Mouse (Mus musculus): ENCODE measurements around the gene Ncapg2.
A peak's percentile ranks its signal among the peaks of the same experiment; 100 is the strongest.

Ncapg2 gene

GRCm38 (mm10) chr12:116442184-116442583 is 37.0 kb downstream of the Ncapg2 start:
- no peak for DNase-seq (ENCODE audit: low read depth in 2 of 2, low spot score in 2 of 2)

DNA sequence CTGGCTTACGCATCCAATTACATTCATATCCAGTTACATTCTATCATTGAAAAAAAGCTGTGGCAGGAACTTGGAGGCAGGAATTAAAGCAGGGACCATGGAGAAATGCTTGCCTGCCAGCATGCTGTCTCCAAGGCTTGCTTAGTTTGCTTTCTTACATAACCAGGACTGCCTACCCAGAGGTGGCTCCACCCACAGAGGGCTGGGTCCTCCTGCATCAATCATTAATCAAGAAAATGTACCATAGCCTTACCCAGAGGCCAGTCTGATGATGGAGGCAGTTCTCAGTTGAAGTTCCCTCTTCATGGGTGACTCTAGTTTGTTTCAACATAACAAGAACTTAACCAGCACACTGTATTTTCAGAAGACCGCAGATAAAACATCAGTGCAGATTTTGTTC is 44.3 kb downstream of the Ncapg2 start:
- DNase-seq (ENCODE audit: low read depth in 2 of 2, low spot score in 2 of 2) = no peak

DNA sequence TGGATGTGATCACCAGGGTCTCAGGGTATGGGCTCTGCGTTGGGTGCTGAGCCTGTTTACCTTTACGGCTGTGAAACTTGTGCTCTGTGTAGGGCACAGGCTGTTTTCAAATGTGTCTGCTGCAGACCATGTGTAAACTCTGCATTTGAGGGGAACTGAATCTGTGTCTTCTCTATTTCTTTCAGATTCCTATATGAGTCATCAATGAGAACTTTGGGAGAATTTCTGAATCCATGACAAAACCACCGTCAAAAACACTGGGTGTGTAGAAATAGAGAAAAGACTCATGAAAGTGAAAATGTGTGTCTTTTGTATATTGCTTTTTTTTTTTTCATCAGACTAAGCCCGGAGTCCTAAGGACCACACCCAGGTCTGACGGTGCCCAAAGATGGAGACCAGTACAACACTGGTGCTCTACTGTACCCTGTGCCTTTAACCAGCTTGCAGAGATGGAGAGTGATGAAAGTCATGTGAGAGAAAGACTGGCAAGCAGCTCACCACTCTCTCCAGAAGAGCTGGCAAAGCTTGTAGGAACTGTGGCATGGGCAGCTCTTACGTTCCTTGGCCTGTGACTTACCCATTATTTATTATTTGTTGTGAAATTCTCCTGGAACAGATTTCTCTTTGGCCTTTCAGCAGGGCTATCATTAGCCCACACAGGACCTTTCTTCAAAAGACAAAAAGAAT is 55.3 kb downstream of the Ncapg2 start:
- no peak for DNase-seq (ENCODE audit: low read depth in 2 of 2, low spot score in 2 of 2)

DNA sequence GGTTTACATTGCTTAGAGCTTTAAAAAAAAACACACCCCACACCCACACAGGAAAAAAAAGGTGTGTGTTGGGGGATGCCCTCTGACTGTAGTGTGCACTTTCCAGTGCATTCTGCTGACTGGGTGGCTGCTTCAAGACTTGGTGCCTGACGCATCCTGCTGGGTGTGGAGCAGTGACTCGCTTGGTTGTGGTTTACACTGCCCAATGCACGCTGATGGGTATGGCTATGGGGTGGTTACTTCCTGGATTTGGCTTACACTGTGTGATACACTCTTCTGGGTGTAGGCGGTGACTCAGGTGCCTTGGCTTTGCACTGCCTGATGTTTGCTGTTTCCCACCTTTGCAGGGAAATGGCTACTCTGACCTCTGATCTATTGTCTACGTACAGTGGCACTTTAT is 61.8 kb downstream of the Ncapg2 start:
- peak; percentile 41 to 44 for DNase-seq (ENCODE audit: low read depth in 2 of 2, low spot score in 2 of 2)

- no peak for DNase-seq (ENCODE audit: low read depth in 2 of 2, low spot score in 2 of 2)
Observed at GRCm38 (mm10) chr12:116468348-116468747, 63.1 kb downstream of the Ncapg2 start.

DNA sequence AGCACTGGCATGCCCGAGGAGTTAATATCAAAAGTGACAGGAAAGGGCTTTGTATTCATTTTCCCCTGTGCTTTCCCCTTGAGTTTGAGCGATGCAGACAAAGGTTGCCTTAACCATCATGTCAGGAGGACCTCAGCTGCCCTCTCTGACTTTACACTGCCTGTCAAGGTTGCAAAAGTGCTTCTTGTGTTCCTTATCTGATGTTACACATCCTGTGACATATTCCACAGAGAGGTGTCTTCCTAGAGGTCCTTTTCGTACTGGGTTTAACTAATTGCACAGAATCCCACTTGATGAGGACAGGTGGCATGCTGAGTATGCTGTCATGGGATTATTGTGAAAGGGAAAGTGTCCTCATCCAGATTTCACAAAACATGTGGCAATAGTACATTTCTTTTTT is 63.9 kb downstream of the Ncapg2 start:
- DNase-seq (ENCODE audit: low read depth in 2 of 2, low spot score in 2 of 2) = no peak

GRCm38 (mm10) chr12:116473264-116473663 is 68.1 kb downstream of the Ncapg2 start:
- no peak for DNase-seq (ENCODE audit: low read depth in 2 of 2, low spot score in 2 of 2)

GRCm38 (mm10) chr12:116473761-116474160 is 68.6 kb downstream of the Ncapg2 start:
- DNase-seq (ENCODE audit: low read depth in 2 of 2, low spot score in 2 of 2) = no peak

- no peak for DNase-seq (ENCODE audit: low read depth in 2 of 2, low spot score in 2 of 2)
Observed at GRCm38 (mm10) chr12:116474676-116475075, 69.5 kb downstream of the Ncapg2 start.

- DNase-seq (ENCODE audit: low read depth in 2 of 2, low spot score in 2 of 2) = no peak
Observed at GRCm38 (mm10) chr12:116478771-116479170, 73.6 kb downstream of the Ncapg2 start.

GRCm38 (mm10) chr12:116481921-116482320 is 76.7 kb downstream of the Ncapg2 start:
- DNase-seq (ENCODE audit: low read depth in 2 of 2, low spot score in 2 of 2) = no peak

DNA sequence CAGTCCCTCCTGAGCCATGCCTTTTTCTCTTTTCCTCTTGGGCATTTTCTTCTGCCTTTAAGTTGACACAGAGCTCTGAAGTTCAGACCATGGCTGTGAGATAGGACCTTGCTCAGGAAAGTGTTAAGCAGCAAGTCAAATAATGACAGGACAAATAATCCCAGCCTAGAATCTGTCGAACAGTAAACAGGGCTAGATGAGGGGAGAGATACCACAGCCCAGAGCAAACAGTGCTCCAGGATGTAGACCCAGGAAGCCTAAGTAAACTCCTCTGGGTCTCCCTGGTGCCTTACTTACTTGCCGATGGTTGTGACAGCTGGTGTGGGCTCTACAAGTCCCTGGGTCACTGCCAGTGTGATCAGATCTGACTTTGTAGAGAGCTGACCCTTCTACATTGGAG is 78.4 kb downstream of the Ncapg2 start:
- no peak for DNase-seq (ENCODE audit: low read depth in 2 of 2, low spot score in 2 of 2)

DNA sequence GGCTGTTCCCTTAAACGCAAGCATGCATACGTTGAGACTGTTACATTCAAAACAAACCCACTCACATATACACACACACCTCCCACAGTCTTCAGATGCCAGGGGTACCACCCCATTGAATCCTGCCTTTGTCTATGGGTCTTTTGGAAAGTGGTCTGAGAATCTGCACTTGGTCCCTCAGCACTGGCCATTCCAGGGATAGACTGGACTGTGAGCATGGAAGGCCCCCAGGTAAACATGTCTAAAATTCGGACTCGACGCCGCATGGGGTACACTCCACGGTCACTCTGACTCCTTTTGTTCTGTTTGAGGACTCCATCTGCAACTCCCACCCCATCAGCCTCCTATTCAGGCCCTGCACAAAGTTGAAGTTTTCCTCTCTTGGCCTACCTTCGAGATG is 79.8 kb downstream of the Ncapg2 start:
- DNase-seq (ENCODE audit: low read depth in 2 of 2, low spot score in 2 of 2) = no peak

DNA sequence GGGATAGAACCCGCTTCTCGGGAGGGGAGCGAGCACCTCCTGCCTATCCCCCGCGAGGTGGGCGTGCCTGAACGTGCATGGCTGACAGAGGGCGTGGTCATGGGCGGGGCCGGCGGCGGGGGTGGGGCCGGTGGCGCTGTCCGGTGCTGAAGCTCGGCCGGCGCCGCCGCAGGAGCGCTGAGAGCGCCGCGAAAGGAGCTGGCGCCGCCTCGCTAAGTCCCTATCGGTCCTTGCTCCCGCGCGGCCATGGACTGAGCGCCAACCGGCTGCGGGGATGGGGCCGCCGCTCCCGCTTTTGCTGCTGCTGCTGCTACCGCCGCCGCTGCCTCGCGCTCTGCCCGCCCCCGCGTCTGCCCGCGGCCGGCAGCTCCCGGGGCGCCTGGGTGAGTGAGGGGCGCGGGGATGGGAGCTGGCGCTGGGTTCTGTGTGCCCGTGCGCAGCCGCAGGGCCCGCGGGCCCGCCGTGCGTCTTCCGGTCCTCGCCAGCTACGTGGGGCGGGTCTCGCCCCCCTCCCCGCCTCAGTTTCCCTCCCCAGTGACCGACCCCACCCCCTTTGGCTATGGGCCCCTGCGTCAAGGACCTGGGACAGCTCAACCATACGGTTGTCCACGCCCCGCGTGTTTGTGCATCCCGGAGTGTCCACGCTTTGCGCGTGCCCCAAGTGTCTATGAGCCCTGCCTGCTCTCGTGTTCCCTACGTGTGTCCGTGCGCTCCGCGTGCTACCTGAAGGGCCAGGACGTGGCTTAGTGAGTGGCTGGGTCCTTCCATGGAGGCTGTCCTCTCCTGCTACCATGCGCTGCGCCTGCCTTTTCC is 80.6 kb downstream of the Ncapg2 start, which contains the start of gene Ptprn2:
Gene Ptprn2 (plus strand): TSS at position 130 of the 813 bp plus-strand sequence.
- DNase-seq (ENCODE audit: low read depth in 2 of 2, low spot score in 2 of 2) = no peak

GRCm38 (mm10) chr12:116486404-116486730 is 81.2 kb downstream of the Ncapg2 start:
- no peak for DNase-seq (ENCODE audit: low read depth in 2 of 2, low spot score in 2 of 2)

- DNase-seq (ENCODE audit: low read depth in 2 of 2, low spot score in 2 of 2) = no peak
Observed at GRCm38 (mm10) chr12:116488836-116489235, 83.6 kb downstream of the Ncapg2 start.

GRCm38 (mm10) chr12:116490575-116491356 is 85.6 kb downstream of the Ncapg2 start:
- no peak for DNase-seq (ENCODE audit: low read depth in 2 of 2, low spot score in 2 of 2)

- no peak for DNase-seq (ENCODE audit: low read depth in 2 of 2, low spot score in 2 of 2)
Observed at GRCm38 (mm10) chr12:116498666-116499065, 93.5 kb downstream of the Ncapg2 start.

- DNase-seq (ENCODE audit: low read depth in 2 of 2, low spot score in 2 of 2) = no peak
Observed at GRCm38 (mm10) chr12:116500652-116501051, 95.5 kb downstream of the Ncapg2 start.

GRCm38 (mm10) chr12:116512482-116512881 is 107.3 kb downstream of the Ncapg2 start:
- no peak for DNase-seq (ENCODE audit: low read depth in 2 of 2, low spot score in 2 of 2)

All from CD8-positive naive resting alpha-beta T cell, adult 2 months (primary cell).